Mouse (Mus musculus) retina, postnatal 7 days (tissue): Measurements from ENCODE around the gene Tmem164.

Source experiments
- DNase-seq: peaks from one replicate; pipeline ENCODE4 v3.0.0-alpha.2; 2012; ENCODE audit warnings: low read depth, low spot score

The Tmem164 gene

GRCm38 (mm10) chrX:142688509-142688908 is 7.3 kb downstream of the Tmem164 start:
- no peak for DNase-seq

- DNase-seq, result no peak
Measured at GRCm38 (mm10) chrX:142693256-142693655, 12.1 kb downstream of the Tmem164 start.

GRCm38 (mm10) chrX:142694338-142694737 is 13.1 kb downstream of the Tmem164 start:
- no peak for DNase-seq

GRCm38 (mm10) chrX:142694856-142695255 is 13.7 kb downstream of the Tmem164 start:
- DNase-seq, result no peak

- no peak for DNase-seq
Measured at GRCm38 (mm10) chrX:142696789-142697188, 15.6 kb downstream of the Tmem164 start.

GRCm38 (mm10) chrX:142697545-142698204 is 16.5 kb downstream of the Tmem164 start:
- no peak for DNase-seq

GRCm38 (mm10) chrX:142698212-142698611 is 17.0 kb downstream of the Tmem164 start:
- DNase-seq, result no peak

GRCm38 (mm10) chrX:142702094-142702493 is 20.9 kb downstream of the Tmem164 start:
- no peak for DNase-seq

- DNase-seq, result no peak
Measured at GRCm38 (mm10) chrX:142702566-142702965, 21.4 kb downstream of the Tmem164 start.

- no peak for DNase-seq
Measured at GRCm38 (mm10) chrX:142703953-142704352, 22.7 kb downstream of the Tmem164 start.

GRCm38 (mm10) chrX:142708257-142708656 is 27.1 kb downstream of the Tmem164 start:
- no peak for DNase-seq

- DNase-seq, result no peak
Measured at GRCm38 (mm10) chrX:142716014-142716413, 34.8 kb downstream of the Tmem164 start.

- no peak for DNase-seq
Measured at GRCm38 (mm10) chrX:142717958-142718478, 36.8 kb downstream of the Tmem164 start.

GRCm38 (mm10) chrX:142718759-142719158 is 37.6 kb downstream of the Tmem164 start:
- DNase-seq, result no peak

GRCm38 (mm10) chrX:142721897-142722296 is 40.7 kb downstream of the Tmem164 start:
- DNase-seq, result no peak

- DNase-seq, result no peak
Measured at GRCm38 (mm10) chrX:142724203-142724602, 43.0 kb downstream of the Tmem164 start.

- no peak for DNase-seq
Measured at GRCm38 (mm10) chrX:142725571-142725970, 44.4 kb downstream of the Tmem164 start.

GRCm38 (mm10) chrX:142726311-142726710 is 45.1 kb downstream of the Tmem164 start:
- no peak for DNase-seq

- DNase-seq, result no peak
Measured at GRCm38 (mm10) chrX:142727847-142728246, 46.6 kb downstream of the Tmem164 start.

GRCm38 (mm10) chrX:142729040-142729439 is 47.8 kb downstream of the Tmem164 start:
- no peak for DNase-seq

- no peak for DNase-seq
Measured at GRCm38 (mm10) chrX:142729482-142729881, 48.3 kb downstream of the Tmem164 start.

GRCm38 (mm10) chrX:142737099-142737498 is 55.9 kb downstream of the Tmem164 start:
- DNase-seq, result no peak

- DNase-seq, result no peak
Measured at GRCm38 (mm10) chrX:142737719-142738118, 56.5 kb downstream of the Tmem164 start.

- DNase-seq, result no peak
Measured at GRCm38 (mm10) chrX:142747428-142747827, 66.2 kb downstream of the Tmem164 start.
